Mouse (Mus musculus): ENCODE measurements at regions not wholly inside any gene's neighbourhood (a gene's known extent, or its start where the extent isn't known, plus 50 kb on each side); places are given as distances from the start of the nearest gene placed in this dataset.

- DNase-seq: peak; percentile 77
Measured at GRCm38 (mm10) chr13:5803540-5804380, 57.5 kb upstream of the Klf6 start.

GRCm38 (mm10) chr13:5804381-5804941, 56.8 kb upstream of the Klf6 start:
- DNase-seq: no peak

GRCm38 (mm10) chr13:5808380-5808779, 52.9 kb upstream of the Klf6 start:
- DNase-seq: no peak
